Mouse (Mus musculus) embryonic fibroblast, embryonic 13.5 days (primary cell): ENCODE data around the gene Fam198b.

Experiments
- CTCF ChIP-seq: IDR thresholded peaks from 2 replicates; pipeline ENCODE4 v1.5.1; 2011; ENCODE audit warnings: mild to moderate bottlenecking, control low read depth, low read length, moderate library complexity, borderline replicate concordance; ENCODE audit not compliant: insufficient read depth
- POLR2A ChIP-seq: IDR thresholded peaks from 2 replicates; pipeline ENCODE4 v1.6.1; 2011; ENCODE audit warnings: low read depth, mild to moderate bottlenecking, control low read depth, low read length, moderate library complexity

DNA sequence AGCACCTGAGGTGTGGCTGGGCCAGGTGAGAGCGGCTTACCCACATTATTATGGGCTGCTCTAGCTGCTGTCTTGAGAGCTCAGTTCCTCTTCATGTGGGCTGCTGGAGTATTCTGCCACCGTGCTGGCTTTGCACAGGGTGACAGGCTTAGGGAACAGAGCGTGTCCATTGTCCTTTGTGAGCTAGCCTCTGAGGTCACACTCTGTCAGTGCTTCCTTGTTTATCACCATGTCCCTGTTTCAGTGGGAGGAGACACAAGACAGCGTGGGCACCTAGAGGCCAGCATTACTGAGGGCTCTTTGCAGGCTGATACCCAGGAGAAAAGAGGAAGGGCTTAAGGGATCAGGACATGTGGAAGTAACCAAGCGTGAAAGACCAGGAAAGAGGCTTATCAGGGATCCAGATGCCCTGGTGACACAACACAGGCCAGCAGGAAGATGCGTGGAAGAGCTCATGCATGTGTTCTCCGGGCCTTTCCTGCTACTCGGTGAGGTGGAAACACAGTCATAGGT is 31.6 kb upstream of the Fam198b start, which contains the start of gene Tmem144:
- no peak for TF ChIP-seq CTCF
- no peak for TF ChIP-seq POLR2A
